Mouse (Mus musculus): Measurements from ENCODE around the gene Olfr1141. TPM values are rescaled to one million over a fixed set of nuclear protein-coding genes. Genes with fewer than 3 reads are reported as not detected.

Gene Olfr1141
- polyA plus RNA-seq (2017; shearing (Covaris generic)): not detected

DNA sequence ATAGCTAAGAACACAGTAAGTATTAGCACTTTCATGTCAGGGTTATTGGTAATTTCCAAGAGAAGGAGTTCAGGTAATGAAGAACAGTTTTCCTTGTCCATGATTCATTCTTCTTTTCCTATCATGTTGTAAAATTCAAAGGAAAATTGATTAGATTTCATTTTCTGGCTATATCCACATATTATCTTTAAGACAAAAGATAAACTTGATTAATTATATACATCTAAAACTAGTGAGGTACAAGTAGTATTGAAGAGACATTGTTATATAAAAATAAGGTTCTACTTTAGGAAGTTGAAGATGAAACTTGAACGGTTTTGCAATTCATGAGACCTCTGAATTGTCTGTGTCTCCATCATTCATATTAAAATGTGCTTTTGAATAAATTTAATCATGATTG is at the start of gene Olfr1141:
Gene Olfr1141 (minus strand): TSS at position 101 of the 400 bp plus-strand sequence.
- no peak for ATAC-seq

DNA sequence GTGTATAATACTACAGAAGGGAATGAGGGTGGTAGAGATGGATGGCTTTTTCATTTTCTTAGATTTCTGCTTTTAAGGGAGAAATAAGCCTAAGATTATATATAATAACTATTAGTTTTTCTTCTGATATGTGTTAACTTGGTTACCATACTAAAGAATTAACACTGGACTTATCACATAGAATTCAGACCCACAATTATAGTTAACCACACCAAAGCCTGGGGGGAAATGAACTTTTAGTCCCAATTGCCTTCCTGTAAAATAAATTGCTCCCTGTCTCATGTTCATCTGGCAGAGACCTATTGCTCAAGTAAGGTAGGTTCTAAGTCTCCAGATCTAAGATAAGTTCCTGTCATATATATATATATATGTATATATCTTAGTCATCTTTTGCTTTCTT is 46.5 kb upstream of the Olfr1141 start, which contains the start of gene Olfr1143:
Gene Olfr1143 (plus strand): TSS at position 301 of the 400 bp plus-strand sequence.
- ATAC-seq: no peak

DNA sequence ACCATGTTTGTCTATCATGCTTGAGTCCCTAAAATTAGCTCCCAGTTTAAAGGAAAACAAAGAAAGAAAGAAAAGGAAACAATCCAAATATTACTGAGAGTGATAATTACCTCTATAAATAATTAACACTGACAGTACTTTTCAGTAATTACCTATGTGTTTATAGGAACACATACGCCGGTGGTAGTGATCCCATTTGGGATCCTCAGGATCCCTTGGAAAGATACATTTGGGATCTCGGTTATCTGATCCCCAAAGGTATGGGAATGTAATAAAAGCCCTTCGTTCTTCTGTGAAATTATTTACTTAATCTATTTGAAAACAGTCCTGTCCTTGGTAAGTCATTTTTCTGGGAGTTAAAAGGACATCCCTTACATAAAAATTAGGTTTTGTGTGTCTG is 25.4 kb upstream of the Olfr1141 start, which contains the start of gene Olfr152:
Gene Olfr152 (plus strand): TSS at position 301 of the 400 bp plus-strand sequence.
- ATAC-seq: no peak

DNA sequence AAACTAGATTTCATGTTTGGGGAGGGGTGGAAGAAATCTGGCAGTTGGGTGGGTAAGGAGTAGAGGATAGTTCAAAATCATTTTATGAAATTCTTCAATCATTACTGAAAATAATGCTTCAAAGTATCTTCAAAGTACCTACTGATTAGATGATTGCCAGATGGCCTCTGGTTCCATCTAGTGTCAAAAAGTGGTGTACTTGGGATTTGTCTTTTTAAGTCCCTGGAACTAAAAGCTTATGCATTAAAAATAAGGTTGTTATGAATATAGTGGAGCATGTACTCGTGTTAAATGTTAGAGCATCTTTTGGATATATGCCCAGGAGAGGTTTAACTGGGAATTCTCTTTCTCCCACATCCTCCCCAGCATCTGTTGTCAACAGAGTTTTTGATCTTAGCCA is 22.4 kb upstream of the Olfr1141 start:
- ATAC-seq: no peak

DNA sequence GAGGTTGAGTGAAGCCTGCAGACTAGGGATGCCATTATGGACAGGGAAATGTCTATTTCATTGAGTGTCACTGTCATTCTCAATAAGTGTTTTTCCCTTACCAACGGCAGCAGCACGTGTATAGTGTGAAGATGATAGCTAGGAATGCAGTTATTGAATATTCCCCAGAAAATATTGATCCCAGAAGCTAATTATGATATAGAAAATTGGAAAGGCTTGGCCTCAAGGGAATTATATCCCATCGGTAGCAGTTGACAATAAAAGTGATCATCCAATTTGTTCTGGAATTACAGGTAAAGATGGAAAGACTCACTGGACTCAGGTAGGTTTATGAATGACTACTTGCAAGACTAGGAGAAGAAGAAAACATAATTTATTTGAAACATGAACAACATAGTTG is 10.3 kb downstream of the Olfr1141 start, which contains the start of gene Olfr1140:
Gene Olfr1140 (plus strand): TSS at position 301 of the 400 bp plus-strand sequence.
- no peak for ATAC-seq

DNA sequence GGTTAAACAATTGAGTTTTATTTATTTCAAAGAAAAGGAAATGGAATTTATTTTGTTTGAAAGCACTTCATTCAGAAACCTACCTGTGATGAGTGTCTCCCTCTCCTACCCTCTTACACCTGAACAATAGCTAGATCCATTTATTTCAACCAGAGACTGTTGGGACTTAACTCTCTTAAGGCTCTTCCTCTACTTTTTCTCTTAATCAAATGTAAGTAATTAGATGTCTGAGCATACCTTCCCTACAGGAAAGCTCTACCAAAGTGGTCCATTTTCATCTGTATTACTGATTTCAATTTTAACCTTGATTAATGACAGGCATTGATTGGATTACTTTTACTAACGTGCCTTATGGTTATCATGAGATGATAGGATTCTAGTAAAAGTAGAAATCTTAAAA is 13.9 kb downstream of the Olfr1141 start, which contains the start of gene Olfr1138:
Gene Olfr1138 (minus strand): TSS at position 101 of the 400 bp plus-strand sequence.
- ATAC-seq: no peak

DNA sequence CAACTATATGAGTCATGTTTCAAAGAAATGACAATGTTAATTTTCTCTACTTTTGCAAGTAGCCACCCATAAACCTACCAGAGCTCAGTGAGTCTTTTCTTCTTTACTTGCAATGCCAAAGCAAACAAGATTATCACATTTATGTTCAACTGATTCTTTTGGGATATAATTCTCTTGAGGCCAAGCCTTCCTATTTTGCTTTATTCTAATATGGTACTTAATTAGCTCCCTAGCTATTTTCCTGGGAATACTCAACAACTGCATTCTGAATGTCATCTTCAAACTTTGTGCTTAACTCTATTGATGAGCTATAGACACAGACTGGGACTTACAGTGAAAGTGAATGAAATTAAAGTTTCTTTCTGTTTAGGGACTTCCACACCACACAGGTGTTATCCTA is 40.7 kb downstream of the Olfr1141 start, which contains the start of gene Olfr1137:
Gene Olfr1137 (minus strand): TSS at position 101 of the 400 bp plus-strand sequence.
- ATAC-seq: no peak

Other genes with a start within 250 kb of the Olfr1141 start
- not detected for gene Pramel6, start 247.4 kb downstream of the Olfr1141 start, polyA plus RNA-seq (2017; shearing (Covaris generic))
- not detected for gene Olfr153, start 222.2 kb downstream of the Olfr1141 start, polyA plus RNA-seq (2017; shearing (Covaris generic))
- gene Olfr1128, start 208.4 kb downstream of the Olfr1141 start, polyA plus RNA-seq (2017; shearing (Covaris generic)): not detected
- not detected for gene Olfr1129, start 180.1 kb downstream of the Olfr1141 start, polyA plus RNA-seq (2017; shearing (Covaris generic))
- gene Olfr1130, start 147.8 kb downstream of the Olfr1141 start, polyA plus RNA-seq (2017; shearing (Covaris generic)): not detected
- gene Olfr1131, start 126.9 kb downstream of the Olfr1141 start, polyA plus RNA-seq (2017; shearing (Covaris generic)): not detected
- not detected for gene Olfr1132, start 116.5 kb downstream of the Olfr1141 start, polyA plus RNA-seq (2017; shearing (Covaris generic))
- not detected for gene Olfr1133, start 106.6 kb downstream of the Olfr1141 start, polyA plus RNA-seq (2017; shearing (Covaris generic))
- not detected for gene Olfr1134, start 95.5 kb downstream of the Olfr1141 start, polyA plus RNA-seq (2017; shearing (Covaris generic))
- gene Olfr1135, start 80.3 kb downstream of the Olfr1141 start, polyA plus RNA-seq (2017; shearing (Covaris generic)): not detected
- not detected for gene Olfr1136, start 60.0 kb downstream of the Olfr1141 start, polyA plus RNA-seq (2017; shearing (Covaris generic))
- gene Olfr1137, start 40.8 kb downstream of the Olfr1141 start, polyA plus RNA-seq (2017; shearing (Covaris generic)): not detected
- gene Olfr1138, start 14.0 kb downstream of the Olfr1141 start, polyA plus RNA-seq (2017; shearing (Covaris generic)): not detected
- not detected for gene Olfr1140, start 10.2 kb downstream of the Olfr1141 start, polyA plus RNA-seq (2017; shearing (Covaris generic))
- gene Olfr152, start 25.5 kb upstream of the Olfr1141 start, polyA plus RNA-seq (2017; shearing (Covaris generic)): not detected
- not detected for gene Olfr1143, start 46.6 kb upstream of the Olfr1141 start, polyA plus RNA-seq (2017; shearing (Covaris generic))
- gene Olfr1145, start 55.8 kb upstream of the Olfr1141 start, polyA plus RNA-seq (2017; shearing (Covaris generic)): not detected
- not detected for gene Olfr1148, start 76.5 kb upstream of the Olfr1141 start, polyA plus RNA-seq (2017; shearing (Covaris generic))
- not detected for gene Olfr1150-ps1, start 90.0 kb upstream of the Olfr1141 start, polyA plus RNA-seq (2017; shearing (Covaris generic))
- not detected for gene Olfr1151, start 101.9 kb upstream of the Olfr1141 start, polyA plus RNA-seq (2017; shearing (Covaris generic))
- under 1 TPM in 1 of 2 experiments, not detected in 1; 0.08 TPM for gene Olfr1152, start 112.5 kb upstream of the Olfr1141 start, polyA plus RNA-seq (2017; shearing (Covaris generic))
- under 1 TPM in 1 of 2 experiments, not detected in 1; 0.34 TPM for gene Olfr1153, start 141.0 kb upstream of the Olfr1141 start, polyA plus RNA-seq (2017; shearing (Covaris generic))
- gene Olfr1154, start 151.2 kb upstream of the Olfr1141 start, polyA plus RNA-seq (2017; shearing (Covaris generic)): not detected
- gene Olfr1155, start 191.1 kb upstream of the Olfr1141 start, polyA plus RNA-seq (2017; shearing (Covaris generic)): not detected
- under 1 TPM in 1 of 2 experiments, not detected in 1; 0.13 TPM for gene Olfr1156, start 199.1 kb upstream of the Olfr1141 start, polyA plus RNA-seq (2017; shearing (Covaris generic))
- under 1 TPM in 1 of 2 experiments, not detected in 1; 0.11 TPM for gene Olfr1157, start 214.3 kb upstream of the Olfr1141 start, polyA plus RNA-seq (2017; shearing (Covaris generic))
- gene Olfr74, start 220.7 kb upstream of the Olfr1141 start, polyA plus RNA-seq (2017; shearing (Covaris generic)): not detected
- not detected for gene Olfr1158, start 236.1 kb upstream of the Olfr1141 start, polyA plus RNA-seq (2017; shearing (Covaris generic))

Data from CD4-positive, CD25-positive, alpha-beta regulatory T cell, adult 4 months (primary cell).